Mouse (Mus musculus) G1E (cell line): ENCODE measurements around the gene Nkx2-5. TPM values are rescaled to one million over a fixed set of nuclear protein-coding genes. Genes with fewer than 3 reads are reported as not detected.

ENCODE experiments used
- ATAC-seq: 2 replicates; pipeline ENCODE4 v1.8.0; 2016; ENCODE audit warnings: mild to moderate bottlenecking; ENCODE audit not compliant: insufficient number of reproducible peaks, poor library complexity, low FRiP score, severe bottlenecking; ENCODE audit errors: extremely low read depth
- DNase-seq: peaks from one replicate; pipeline ENCODE4 v3.0.0; 2012; ENCODE audit warnings: low spot score
- H3K27me3 ChIP-seq: 2 replicates; pipeline ENCODE4 v1.6.1; 2012; ENCODE audit warnings: mild to moderate bottlenecking, low read length, inconsistent platforms; ENCODE audit not compliant: insufficient read depth
- H3K36me3 ChIP-seq: replicated peaks from 2 replicates; pipeline ENCODE3; 2012; ENCODE audit warnings: mild to moderate bottlenecking, inconsistent platforms
- H3K4me1 ChIP-seq: 2 replicates; pipeline ENCODE4 v1.6.1; 2012; ENCODE audit warnings: low read depth, low read length, inconsistent platforms, mixed read lengths; ENCODE audit not compliant: insufficient read depth
- H3K4me3 ChIP-seq: 2 replicates; pipeline ENCODE4 v1.5.1; 2012; ENCODE audit warnings: low read depth, mild to moderate bottlenecking, inconsistent platforms, low read length, moderate library complexity, mixed read lengths
- H3K9me3 ChIP-seq: replicated peaks from 2 replicates; pipeline ENCODE4 v1.6.1; 2012; ENCODE audit warnings: inconsistent platforms
- CTCF ChIP-seq: IDR thresholded peaks from 2 replicates; pipeline ENCODE4 v1.5.1; 2012; ENCODE audit warnings: low read depth, low read length, inconsistent platforms, mixed read lengths
- GATA1 ChIP-seq: IDR thresholded peaks from 2 replicates; pipeline ENCODE4 v1.6.1; 2012; ENCODE audit warnings: borderline replicate concordance, low read length, inconsistent platforms, mixed read lengths
- GATA2 ChIP-seq: IDR thresholded peaks from 2 replicates; pipeline ENCODE4 v1.6.1; 2012; ENCODE audit warnings: low read depth, low read length, inconsistent platforms, borderline replicate concordance
- POLR2AphosphoS5 ChIP-seq: IDR thresholded peaks from 2 replicates; pipeline ENCODE4 v1.6.1; 2012; ENCODE audit warnings: low read depth, low read length, inconsistent platforms; ENCODE audit not compliant: insufficient replicate concordance
- TAL1 ChIP-seq: conservative IDR thresholded peaks from 2 replicates; pipeline ENCODE4 v1.6.1; 2012; ENCODE audit warnings: low read depth, low read length, inconsistent platforms, mixed read lengths
- polyA plus RNA-seq: library from polyadenylated mRNA; stranded (reverse); fragments of >175 nt; gene quantifications from 2 replicates; pipeline ENCODE4 v1.2.3, GENCODE M21; 2012
- total RNA-seq, 2 experiments: library from RNA; stranded (forward) in 1 of 2; stranded (reverse) in 1 of 2; fragments of 200-1000 nt in 1 of 2; fragments of >200 nt in 1 of 2; fragmentation: Nextera tagmentation in 1 of 2; gene quantifications; 2 replicates each; pipeline ENCODE4 v1.2.3; 2014 to 2017

The Nkx2-5 gene
- total and polyA plus RNA-seq, 3 experiments, result not detected

GRCm38 (mm10) chr17:26884995-26885926, 40.5 kb upstream of the Nkx2-5 start:
- Histone ChIP-seq H3K4me3 (peak overlapping the region; percentile 74), H3K27me3 (no peaks in the 10 kb centered on the region), H3K4me1 (peaks cover 44% of the 10 kb centered on the region), H3K36me3 (peaks cover 38% of the 10 kb centered on the region), H3K9me3 (peaks cover 8% of the 10 kb centered on the region; the same call in 1 of the 2 replicates)
- DNase-seq (peak; percentile 87), ATAC-seq (peak; percentile 77)
- TF ChIP-seq GATA1 (no peak), POLR2AphosphoS5 (no peak), GATA2 (no peak), TAL1 (no peak), CTCF (no peak)

DNA sequence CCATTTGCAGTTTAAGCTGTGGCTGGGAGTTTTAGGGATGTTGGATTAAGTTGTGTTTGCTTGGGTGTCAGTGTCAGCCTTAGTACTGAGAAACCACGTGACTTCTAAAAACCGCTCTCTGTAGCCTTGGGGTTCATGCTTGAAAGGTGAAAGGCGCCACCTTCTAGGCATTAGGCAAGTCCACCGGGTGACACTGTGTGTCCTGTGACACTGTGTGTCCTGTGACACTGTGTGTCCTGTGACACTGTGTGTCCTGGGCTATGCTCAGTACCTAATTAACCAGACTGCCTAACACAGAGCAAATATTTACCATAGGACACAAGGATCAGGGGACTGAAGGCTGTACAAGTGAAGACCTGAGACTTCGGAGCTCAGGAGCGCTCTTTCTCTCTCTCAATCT, 38.8 kb upstream of the Nkx2-5 start:
- DNase-seq (no peak), ATAC-seq (no peak)
- Histone ChIP-seq H3K9me3 (peaks cover 8% of the 10 kb centered on the region; the same call in 1 of the 2 replicates), H3K4me1 (peaks cover 37% of the 10 kb centered on the region), H3K36me3 (peaks cover 48% of the 10 kb centered on the region), H3K27me3 (no peaks in the 10 kb centered on the region), H3K4me3 (no peak overlapping the region)
- no peak for TF ChIP-seq CTCF
- no peak for TF ChIP-seq GATA1
- TF ChIP-seq POLR2AphosphoS5, result no peak
- TF ChIP-seq GATA2, result no peak
- TF ChIP-seq TAL1, result no peak

DNA sequence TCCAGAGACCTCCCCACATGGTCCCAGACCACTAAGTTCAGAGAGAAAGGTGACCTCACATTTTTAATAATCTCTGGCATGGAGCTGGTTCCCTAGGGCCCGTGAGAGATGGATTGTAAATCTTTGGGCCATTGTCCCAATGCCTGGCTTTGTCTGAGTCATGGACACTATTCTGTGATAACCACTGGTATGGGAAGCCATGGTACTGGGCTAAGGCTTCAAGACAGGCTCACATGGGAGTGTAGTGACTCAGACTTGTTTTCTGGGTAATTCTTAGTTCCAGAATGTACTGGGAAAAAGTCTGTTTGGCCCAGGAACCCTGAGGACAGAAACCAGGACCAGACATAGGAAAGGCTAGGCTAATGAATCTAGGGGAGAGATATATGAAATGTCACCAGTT, 37.9 kb upstream of the Nkx2-5 start:
- no peaks in the 10 kb centered on the region for H3K27me3 ChIP-seq
- no peak for DNase-seq
- H3K36me3 ChIP-seq, result peaks cover 54% of the 10 kb centered on the region
- ATAC-seq, result no peak
- H3K4me3 ChIP-seq, result no peak overlapping the region
- H3K9me3 ChIP-seq, result peaks cover 8% of the 10 kb centered on the region; the same call in 1 of the 2 replicates
- H3K4me1 ChIP-seq, result peaks cover 33% of the 10 kb centered on the region
- TF ChIP-seq CTCF (no peak), GATA2 (no peak), TAL1 (no peak), GATA1 (no peak), POLR2AphosphoS5 (no peak)

GRCm38 (mm10) chr17:26879235-26879634, 34.4 kb upstream of the Nkx2-5 start:
- Histone ChIP-seq H3K36me3 (peaks cover 76% of the 10 kb centered on the region), H3K27me3 (no peaks in the 10 kb centered on the region), H3K4me3 (no peak overlapping the region), H3K9me3 (peaks cover 8% of the 10 kb centered on the region; the same call in 1 of the 2 replicates), H3K4me1 (peaks cover 16% of the 10 kb centered on the region)
- DNase-seq (no peak), ATAC-seq (no peak)
- TF ChIP-seq POLR2AphosphoS5 (no peak), TAL1 (no peak), GATA2 (no peak), GATA1 (no peak), CTCF (no peak)

GRCm38 (mm10) chr17:26877927-26878326, 33.1 kb upstream of the Nkx2-5 start:
- peaks cover 72% of the 10 kb centered on the region for H3K36me3 ChIP-seq
- peaks cover 4% of the 10 kb centered on the region for H3K4me1 ChIP-seq
- TF ChIP-seq GATA1 (no peak), TAL1 (no peak), POLR2AphosphoS5 (no peak), CTCF (no peak), GATA2 (no peak)
- DNase-seq (no peak), ATAC-seq (no peak)
- no peaks in the 10 kb centered on the region for H3K27me3 ChIP-seq
- H3K4me3 ChIP-seq, result no peak overlapping the region
- peaks cover 8% of the 10 kb centered on the region; the same call in 1 of the 2 replicates for H3K9me3 ChIP-seq

GRCm38 (mm10) chr17:26874542-26874941, 29.7 kb upstream of the Nkx2-5 start:
- ATAC-seq, result no peak
- TF ChIP-seq GATA2, result no peak
- TF ChIP-seq GATA1, result no peak
- TF ChIP-seq CTCF, result no peak
- TF ChIP-seq TAL1, result no peak
- no peak for TF ChIP-seq POLR2AphosphoS5
- Histone ChIP-seq H3K27me3 (no peaks in the 10 kb centered on the region), H3K36me3 (peaks cover 46% of the 10 kb centered on the region), H3K9me3 (no peaks in the 10 kb centered on the region), H3K4me1 (peaks cover 4% of the 10 kb centered on the region), H3K4me3 (no peak overlapping the region)
- DNase-seq, result no peak
